Mouse (Mus musculus): ENCODE data around the gene Trpm3. TPM values are rescaled to one million over a fixed set of nuclear protein-coding genes. Genes with fewer than 3 reads are reported as not detected.

Gene Trpm3
- polyA plus RNA-seq, 1 experiment from 2014 or later, result 8.2 TPM

DNA sequence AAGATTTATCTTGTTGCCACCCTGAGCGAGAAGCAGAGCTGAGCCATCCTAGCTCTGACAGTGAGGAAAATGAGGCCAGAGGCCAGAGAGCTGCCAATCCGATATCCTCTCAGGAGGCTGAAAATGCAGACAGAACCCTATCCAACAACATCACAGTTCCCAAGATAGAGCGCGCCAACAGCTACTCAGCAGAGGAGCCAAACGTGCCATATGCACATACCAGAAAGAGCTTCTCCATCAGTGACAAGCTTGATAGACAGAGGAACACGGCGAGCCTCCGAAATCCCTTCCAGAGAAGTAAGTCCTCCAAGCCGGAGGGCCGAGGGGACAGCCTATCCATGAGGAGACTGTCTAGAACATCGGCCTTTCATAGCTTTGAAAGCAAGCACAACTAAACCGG, 849.1 kb downstream of the Trpm3 start:
- Histone ChIP-seq H3K36me3 (no peaks in the 10 kb centered on the region), H3K4me3 (no peak overlapping the region), H3K27ac (replicated peaks) (no peak overlapping the region), H3K27me3 (no peaks in the 10 kb centered on the region), H3K4me2 (no peak overlapping the region), H3K4me1 (replicated peaks) (no peaks in the 10 kb centered on the region), H3K9ac (no peak overlapping the region), H3K9me3 (no peaks in the 10 kb centered on the region)
- 96% methylated on average over 12 of the region's 12 CpGs for WGBS
- ATAC-seq (ENCODE audit: low read depth), result no peak

- no peaks in the 10 kb centered on the region for H3K9me3 ChIP-seq
- H3K27me3 ChIP-seq, result no peaks in the 10 kb centered on the region
- WGBS, result 87% methylated on average over 4 of the region's 4 CpGs
- H3K27ac ChIP-seq (replicated peaks), result no peak overlapping the region
- H3K4me3 ChIP-seq, result no peak overlapping the region
- no peaks in the 10 kb centered on the region for H3K4me1 ChIP-seq (replicated peaks)
- no peak for ATAC-seq (ENCODE audit: low read depth)
- H3K4me2 ChIP-seq, result no peak overlapping the region
- no peaks in the 10 kb centered on the region for H3K36me3 ChIP-seq
- H3K9ac ChIP-seq, result no peak overlapping the region
Observed at GRCm38 (mm10) chr19:22993946-22994345, 855.1 kb downstream of the Trpm3 start.

DNA sequence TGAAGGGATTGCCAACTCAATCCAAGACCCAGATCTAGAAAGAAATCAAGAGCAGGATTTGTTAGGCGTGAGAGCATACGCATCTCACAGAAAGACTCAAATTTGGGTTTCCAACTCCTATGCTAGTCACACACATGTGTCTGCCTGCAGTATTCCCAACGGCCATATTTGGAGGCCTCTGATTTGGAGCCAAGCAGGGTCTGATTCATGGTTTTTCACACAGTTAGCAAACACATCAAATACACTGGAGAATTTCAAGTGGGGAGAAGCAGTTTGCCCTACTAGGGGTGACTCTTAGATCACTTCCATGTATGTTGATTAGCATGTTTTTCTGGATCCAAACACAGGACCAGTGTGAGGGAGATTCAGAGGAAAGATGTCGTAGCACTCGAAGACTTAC, 855.7 kb downstream of the Trpm3 start:
- H3K36me3 ChIP-seq, result no peaks in the 10 kb centered on the region
- no peaks in the 10 kb centered on the region for H3K27me3 ChIP-seq
- H3K4me2 ChIP-seq, result no peak overlapping the region
- ATAC-seq (ENCODE audit: low read depth), result no peak
- no peaks in the 10 kb centered on the region for H3K9me3 ChIP-seq
- no peaks in the 10 kb centered on the region for H3K4me1 ChIP-seq (replicated peaks)
- H3K27ac ChIP-seq (replicated peaks), result no peak overlapping the region
- H3K9ac ChIP-seq, result no peak overlapping the region
- WGBS, result 93% methylated on average over 5 of the region's 5 CpGs
- H3K4me3 ChIP-seq, result no peak overlapping the region

DNA sequence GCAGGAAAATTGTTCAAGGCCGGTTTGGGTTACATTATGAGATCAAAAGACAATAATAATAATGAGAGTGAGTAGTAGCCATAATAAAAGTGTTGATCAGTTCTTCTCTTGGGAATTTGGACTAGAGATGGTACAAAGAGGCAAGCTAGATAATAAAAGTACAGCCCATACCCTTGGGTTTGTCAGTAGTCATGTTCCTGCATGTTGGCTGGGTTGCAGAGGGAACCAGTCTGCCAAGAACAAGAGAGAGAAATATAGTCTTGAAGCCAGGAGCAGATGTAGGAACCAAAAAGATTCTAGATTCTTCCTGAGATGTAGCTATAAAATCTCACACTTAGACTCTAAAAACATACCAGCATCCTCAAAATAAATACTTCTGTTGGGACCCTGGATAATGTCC, 861.4 kb downstream of the Trpm3 start:
- Histone ChIP-seq H3K9ac (no peak overlapping the region), H3K27me3 (no peaks in the 10 kb centered on the region), H3K27ac (replicated peaks) (no peak overlapping the region), H3K4me2 (no peak overlapping the region), H3K36me3 (no peaks in the 10 kb centered on the region), H3K9me3 (no peaks in the 10 kb centered on the region), H3K4me1 (replicated peaks) (0 out of 2 replicates have a peak, but pooled peaks cover 4% of the 10 kb centered on the region), H3K4me3 (no peak overlapping the region)
- ATAC-seq (ENCODE audit: low read depth), result no peak
- 97% methylated on average over 1 of the region's 1 CpGs for WGBS

DNA sequence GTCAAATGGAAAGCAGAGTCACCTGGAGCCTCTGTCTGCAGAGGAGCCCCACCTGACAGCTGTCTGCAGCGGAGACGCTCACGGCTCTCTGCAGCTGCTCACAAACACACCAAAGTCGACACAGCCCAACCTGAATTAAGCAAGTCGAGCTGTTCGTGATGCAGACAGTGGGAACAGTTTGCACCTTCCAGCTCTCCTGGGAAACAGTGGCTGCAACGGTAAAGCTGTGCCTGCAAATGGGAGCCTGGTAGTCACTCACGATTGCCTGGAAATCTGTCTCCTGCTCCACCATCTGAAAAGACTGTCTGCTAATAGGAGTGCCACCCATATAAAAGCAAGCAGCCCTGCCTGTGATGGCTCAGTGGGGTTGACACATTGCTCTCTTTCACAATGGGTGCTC, 865.0 kb downstream of the Trpm3 start:
- 54% methylated on average over 8 of the region's 8 CpGs for whole genome bisulfite sequencing
- Histone ChIP-seq H3K4me2 (no peak overlapping the region), H3K9me3 (no peaks in the 10 kb centered on the region), H3K9ac (no peak overlapping the region), H3K4me1 (replicated peaks) (peaks cover 4% of the 10 kb centered on the region; the same call in 1 of the 2 replicates), H3K27me3 (no peaks in the 10 kb centered on the region), H3K27ac (replicated peaks) (0 out of 2 replicates have a peak overlapping the region, but pooled peaks have one; percentile 9), H3K36me3 (no peaks in the 10 kb centered on the region), H3K4me3 (no peak overlapping the region)
- ATAC-seq (ENCODE audit: low read depth), result no peak

DNA sequence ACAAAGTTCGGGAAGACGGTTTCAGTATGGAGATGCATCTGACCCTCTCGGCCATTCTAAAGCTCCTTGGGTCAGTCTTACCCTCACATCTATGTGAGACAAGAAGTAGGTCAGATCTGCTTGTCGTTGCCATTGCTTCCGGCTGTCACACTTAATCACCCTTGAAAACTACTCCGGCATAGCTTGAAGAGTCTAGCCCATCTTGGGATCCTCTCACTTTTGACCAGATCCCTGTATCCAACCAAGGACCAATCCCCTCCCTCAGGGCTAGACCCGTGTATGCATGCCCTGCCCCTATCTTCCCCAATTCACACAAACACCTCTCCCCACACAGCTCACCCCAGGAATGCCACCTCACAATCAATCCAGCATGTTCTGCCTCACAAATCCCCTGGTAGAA, 867.0 kb downstream of the Trpm3 start:
- no peak overlapping the region for H3K27ac ChIP-seq (replicated peaks)
- H3K27me3 ChIP-seq, result no peaks in the 10 kb centered on the region
- H3K4me2 ChIP-seq, result no peak overlapping the region
- H3K4me1 ChIP-seq (replicated peaks), result peaks cover 4% of the 10 kb centered on the region; the same call in 1 of the 2 replicates
- no peak overlapping the region for H3K4me3 ChIP-seq
- no peaks in the 10 kb centered on the region for H3K36me3 ChIP-seq
- H3K9me3 ChIP-seq, result no peaks in the 10 kb centered on the region
- no peak overlapping the region for H3K9ac ChIP-seq
- ATAC-seq (ENCODE audit: low read depth), result no peak
- 94% methylated on average over 7 of the region's 7 CpGs for WGBS

DNA sequence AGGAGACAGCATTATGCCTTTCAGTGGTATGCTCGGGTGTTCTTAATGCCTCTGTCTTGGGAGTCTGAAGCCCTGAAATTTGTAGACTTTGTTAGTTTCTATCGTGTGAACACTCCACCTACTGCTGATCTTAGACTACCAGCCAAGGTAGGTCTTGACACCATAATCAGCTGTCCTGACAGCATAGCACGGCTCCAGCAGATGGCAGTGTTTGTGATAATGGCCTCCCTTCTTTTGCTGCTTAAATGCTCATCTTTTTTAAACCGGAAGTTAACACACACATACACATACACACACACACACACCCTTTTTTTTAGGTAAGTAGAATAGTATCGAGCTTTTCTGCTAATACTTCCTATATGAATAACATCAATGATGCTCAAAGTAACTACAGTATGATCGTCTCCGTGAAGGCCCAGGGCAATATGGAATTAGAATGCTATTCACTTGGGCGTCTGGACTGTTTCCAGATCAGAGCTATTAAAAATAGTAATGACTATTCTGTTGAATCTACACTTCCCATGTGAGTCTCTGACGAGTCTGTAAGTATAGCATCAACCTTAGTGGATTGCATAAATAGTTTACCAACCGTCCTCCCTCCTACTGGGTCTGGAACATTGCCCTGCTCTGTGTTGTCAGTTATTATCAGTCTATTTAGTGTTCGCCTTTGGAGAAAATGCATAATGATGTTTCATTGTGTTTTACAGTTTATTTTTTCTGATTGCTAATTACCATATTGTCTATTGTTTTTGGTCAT, 867.8 kb downstream of the Trpm3 start:
- Histone ChIP-seq H3K9ac (no peak overlapping the region), H3K9me3 (no peaks in the 10 kb centered on the region), H3K4me3 (no peak overlapping the region), H3K4me1 (replicated peaks) (peaks cover 4% of the 10 kb centered on the region; the same call in 1 of the 2 replicates), H3K4me2 (no peak overlapping the region), H3K27ac (replicated peaks) (no peak overlapping the region), H3K36me3 (no peaks in the 10 kb centered on the region), H3K27me3 (no peaks in the 10 kb centered on the region)
- ATAC-seq (ENCODE audit: low read depth), result peak; percentile 59; the same call in 1 of the 2 replicates
- WGBS, result 60% methylated on average over 11 of the region's 11 CpGs

DNA sequence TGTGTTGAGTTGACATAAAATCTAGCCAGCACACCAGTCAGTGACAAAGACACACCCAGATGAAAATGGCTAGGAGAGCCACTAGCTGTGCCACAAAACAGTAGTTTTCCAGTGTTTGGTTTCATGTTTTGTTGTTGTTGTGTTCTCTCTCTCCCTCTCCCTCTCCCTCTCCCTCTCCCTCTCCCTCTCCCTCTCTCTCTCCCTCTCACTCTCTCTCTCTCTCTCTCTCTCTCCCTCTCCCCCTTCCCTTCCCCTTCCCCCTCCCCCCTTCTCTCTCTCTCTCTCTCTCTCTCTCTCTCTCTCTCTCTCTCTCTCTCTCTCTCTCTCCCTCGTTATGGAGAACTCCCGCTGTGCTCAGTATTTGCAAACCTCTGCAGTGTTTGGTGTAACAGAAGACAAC, 874.8 kb downstream of the Trpm3 start:
- 83% methylated on average over 1 of the region's 2 CpGs for WGBS
- H3K4me3 ChIP-seq, result no peak overlapping the region
- H3K4me2 ChIP-seq, result no peak overlapping the region
- H3K27me3 ChIP-seq, result no peaks in the 10 kb centered on the region
- no peak overlapping the region for H3K9ac ChIP-seq
- no peaks in the 10 kb centered on the region for H3K9me3 ChIP-seq
- ATAC-seq (ENCODE audit: low read depth), result no peak
- no peaks in the 10 kb centered on the region for H3K4me1 ChIP-seq (replicated peaks)
- no peak overlapping the region for H3K27ac ChIP-seq (replicated peaks)
- H3K36me3 ChIP-seq, result no peaks in the 10 kb centered on the region

- WGBS, result 49% methylated on average over 3 of the region's 3 CpGs
- H3K36me3 ChIP-seq, result no peaks in the 10 kb centered on the region
- no peak overlapping the region for H3K27ac ChIP-seq (replicated peaks)
- H3K4me2 ChIP-seq, result no peak overlapping the region
- no peaks in the 10 kb centered on the region for H3K27me3 ChIP-seq
- H3K9ac ChIP-seq, result no peak overlapping the region
- H3K4me3 ChIP-seq, result no peak overlapping the region
- no peaks in the 10 kb centered on the region for H3K9me3 ChIP-seq
- no peaks in the 10 kb centered on the region for H3K4me1 ChIP-seq (replicated peaks)
- ATAC-seq (ENCODE audit: low read depth), result no peak
Observed at GRCm38 (mm10) chr19:23015516-23015915, 876.7 kb downstream of the Trpm3 start.

GRCm38 (mm10) chr19:23018186-23018727, 879.4 kb downstream of the Trpm3 start:
- no peaks in the 10 kb centered on the region for H3K9me3 ChIP-seq
- no peak overlapping the region for H3K27ac ChIP-seq (replicated peaks)
- H3K4me3 ChIP-seq, result no peak overlapping the region
- no peaks in the 10 kb centered on the region for H3K4me1 ChIP-seq (replicated peaks)
- H3K4me2 ChIP-seq, result no peak overlapping the region
- H3K9ac ChIP-seq, result no peak overlapping the region
- H3K27me3 ChIP-seq, result no peaks in the 10 kb centered on the region
- ATAC-seq (ENCODE audit: low read depth), result no peak
- 75% methylated on average over 2 of the region's 2 CpGs for WGBS
- no peaks in the 10 kb centered on the region for H3K36me3 ChIP-seq

DNA sequence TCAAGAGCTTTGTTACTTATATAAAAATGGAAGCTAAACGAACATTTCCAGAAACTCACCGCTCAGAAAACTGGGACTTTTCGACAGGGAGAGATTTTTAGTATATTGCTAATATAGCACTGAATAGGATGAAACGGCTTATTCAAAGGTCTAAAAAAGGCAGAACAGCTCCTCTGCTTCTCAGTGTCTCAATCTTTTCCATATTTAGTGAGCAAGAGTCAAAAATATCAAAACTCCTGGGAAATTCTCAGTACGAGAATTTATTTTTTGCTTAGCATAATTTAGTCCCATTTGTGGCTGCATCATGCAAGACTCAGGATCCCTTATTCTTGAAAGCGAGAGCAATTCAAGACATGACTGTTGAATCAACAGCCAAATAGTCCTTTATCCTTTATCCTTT, 884.1 kb downstream of the Trpm3 start:
- H3K4me1 ChIP-seq (replicated peaks), result no peaks in the 10 kb centered on the region
- no peak overlapping the region for H3K27ac ChIP-seq (replicated peaks)
- no peak overlapping the region for H3K4me3 ChIP-seq
- H3K27me3 ChIP-seq, result no peaks in the 10 kb centered on the region
- H3K9ac ChIP-seq, result no peak overlapping the region
- no peaks in the 10 kb centered on the region for H3K36me3 ChIP-seq
- no peaks in the 10 kb centered on the region for H3K9me3 ChIP-seq
- no peak for ATAC-seq (ENCODE audit: low read depth)
- WGBS, result 92% methylated on average over 6 of the region's 6 CpGs
- H3K4me2 ChIP-seq, result no peak overlapping the region

DNA sequence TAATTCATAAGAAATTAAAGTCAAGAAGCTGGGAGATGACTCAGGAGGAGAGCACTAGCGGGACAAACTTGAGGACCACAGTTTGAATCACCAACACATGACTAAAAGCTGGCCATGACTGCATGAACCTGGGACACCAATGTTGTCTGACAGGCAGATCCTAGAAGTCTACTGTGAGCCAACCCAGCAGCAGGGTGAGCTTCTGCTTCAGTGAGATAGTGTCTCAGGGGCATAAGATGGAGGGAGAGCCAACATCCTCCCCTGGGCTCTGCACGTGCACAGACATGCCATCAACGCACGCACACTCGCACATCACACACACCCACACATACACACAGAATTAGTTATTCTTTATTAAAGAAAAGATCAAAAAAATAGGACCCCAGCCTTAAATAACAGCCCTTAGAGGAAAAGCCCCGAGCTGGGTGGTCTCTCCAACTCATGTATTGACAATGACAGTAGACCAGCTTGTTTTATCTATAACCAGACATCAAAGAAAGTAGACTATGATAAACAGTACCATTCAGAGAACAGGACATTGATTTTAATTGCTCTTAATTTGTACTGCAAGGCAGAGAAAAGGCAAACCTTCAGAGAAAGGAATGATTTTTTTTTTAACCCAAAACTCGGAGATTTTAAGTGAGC, 884.6 kb downstream of the Trpm3 start:
- no peaks in the 10 kb centered on the region for H3K27me3 ChIP-seq
- H3K9ac ChIP-seq, result no peak overlapping the region
- ATAC-seq (ENCODE audit: low read depth), result no peak
- no peaks in the 10 kb centered on the region for H3K36me3 ChIP-seq
- no peak overlapping the region for H3K27ac ChIP-seq (replicated peaks)
- WGBS, result 85% methylated on average over 7 of the region's 7 CpGs
- H3K4me3 ChIP-seq, result no peak overlapping the region
- H3K4me2 ChIP-seq, result no peak overlapping the region
- H3K9me3 ChIP-seq, result no peaks in the 10 kb centered on the region
- H3K4me1 ChIP-seq (replicated peaks), result no peaks in the 10 kb centered on the region
